Mouse (Mus musculus) spleen, postnatal 10 days (tissue): ENCODE results near the gene Ddit4.
"Not testable (repeated sequence)": the region's sequence is repeated elsewhere in the genome, so short reads cannot be mapped to it uniquely, and the experiment has no call there.

Source experiments
- DNase-seq, 2 experiments: peaks; one replicate each; pipeline ENCODE4 v3.0.0; 2021 to 2022; ENCODE audit warnings: low spot score in 2 of 2

Ddit4 gene

DNA sequence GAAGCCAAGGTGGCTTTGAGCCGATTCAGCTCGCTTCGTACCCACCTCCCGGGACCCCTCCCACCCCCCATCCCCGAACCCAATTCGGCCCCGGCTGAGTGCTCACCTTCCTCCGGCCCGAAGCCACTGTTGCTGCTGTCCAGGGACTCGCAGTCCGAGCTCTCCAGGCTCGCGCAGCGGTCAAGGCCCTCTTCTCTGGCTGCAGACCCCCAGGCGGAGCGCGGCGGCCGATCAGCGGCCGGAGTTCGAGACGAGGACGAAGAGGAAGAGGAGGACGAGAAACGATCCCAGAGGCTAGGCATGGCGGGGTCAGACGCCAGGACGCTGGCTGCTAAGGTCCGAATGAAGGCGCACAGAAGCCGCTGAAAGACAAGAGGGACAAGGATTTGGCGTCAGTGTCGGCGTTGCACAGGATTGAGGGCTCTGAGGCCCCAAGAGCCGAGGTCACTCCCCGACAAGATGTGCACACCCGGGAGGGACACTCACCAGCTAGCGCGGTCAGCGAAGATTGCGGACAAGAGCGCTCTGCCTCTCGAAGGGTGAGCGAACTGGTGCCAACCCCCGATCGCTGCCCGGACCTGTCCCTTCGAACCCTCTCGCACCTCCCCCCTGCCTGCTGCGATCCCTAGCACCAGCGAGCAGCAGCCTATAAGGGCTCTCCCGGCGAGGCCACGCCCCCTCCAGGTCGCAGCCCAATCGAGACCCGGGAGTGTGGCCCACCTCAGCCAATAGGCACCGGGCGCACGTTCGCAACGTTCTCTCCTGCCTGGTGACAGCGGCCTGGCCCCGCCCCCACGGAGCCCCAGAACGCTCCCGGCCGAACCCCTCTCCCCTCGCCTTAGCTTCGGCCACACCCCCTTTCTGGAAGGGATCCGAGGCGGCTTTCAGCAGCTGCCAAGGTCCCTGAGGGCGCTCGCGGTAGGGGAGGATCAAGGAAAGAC, at the start of gene Ddit4:
Gene Ddit4 (minus strand): TSS at position 624 of the 941 bp plus-strand sequence.
- peak; percentile 97 to 99 for DNase-seq

DNA sequence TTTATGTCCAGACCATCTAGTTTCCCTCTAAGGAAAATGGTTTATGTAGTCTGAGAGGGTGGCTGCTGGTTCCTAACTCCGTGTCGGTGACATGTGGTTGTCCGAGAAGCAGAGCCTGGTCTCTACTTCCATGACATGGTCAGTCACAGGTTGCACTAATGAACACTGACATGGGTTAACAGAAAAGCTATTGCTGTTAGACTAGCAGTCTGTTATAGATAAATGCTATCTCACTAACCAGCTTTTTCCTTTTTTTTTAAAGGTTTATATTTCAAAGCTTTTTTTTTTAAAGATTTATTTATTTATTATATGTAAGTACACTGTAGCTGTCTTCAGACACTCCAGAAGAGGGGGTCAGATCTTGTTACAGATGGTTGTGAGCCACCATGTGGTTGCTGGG, 47.4 kb upstream of the Ddit4 start:
- no peak for DNase-seq

DNA sequence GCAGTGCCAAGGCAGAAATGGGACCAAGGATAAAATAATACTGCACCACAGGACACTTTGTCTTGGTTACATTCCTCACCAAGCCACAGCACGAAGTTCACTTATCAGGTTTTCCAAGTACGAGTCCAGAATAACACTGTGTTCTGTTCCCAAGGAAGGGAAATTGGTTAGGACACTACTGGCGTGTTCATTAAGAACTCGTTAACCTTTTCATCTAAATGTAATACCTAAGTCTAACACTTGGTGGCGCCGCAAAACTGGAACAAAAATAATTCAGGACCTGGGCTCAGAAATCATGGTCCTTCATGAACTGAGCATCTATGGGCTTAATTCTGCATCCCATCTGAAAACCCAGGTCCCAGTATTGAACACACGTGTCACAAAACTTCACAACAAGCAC, 46.0 kb upstream of the Ddit4 start:
- peak; percentile 64 to 65 for DNase-seq

DNA sequence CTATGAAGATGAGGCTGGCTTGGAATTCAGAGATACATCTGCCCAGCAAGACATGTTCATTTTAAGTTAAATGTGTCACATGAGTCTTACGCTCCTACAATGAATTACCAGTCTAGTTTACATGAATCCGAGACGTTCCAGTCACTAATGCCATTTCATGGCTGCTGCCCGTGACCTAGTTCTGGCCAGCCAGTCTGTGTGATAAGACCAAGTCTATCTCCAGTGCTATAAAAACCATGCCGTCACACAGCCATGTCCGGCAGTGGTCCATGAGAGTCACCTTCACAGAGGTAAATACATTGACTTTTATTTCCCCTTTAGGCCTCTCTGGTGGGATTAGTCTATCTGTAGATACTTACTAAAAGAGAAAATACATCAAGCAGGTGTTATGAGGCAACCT, 44.3 kb upstream of the Ddit4 start:
- no peak for DNase-seq

DNA sequence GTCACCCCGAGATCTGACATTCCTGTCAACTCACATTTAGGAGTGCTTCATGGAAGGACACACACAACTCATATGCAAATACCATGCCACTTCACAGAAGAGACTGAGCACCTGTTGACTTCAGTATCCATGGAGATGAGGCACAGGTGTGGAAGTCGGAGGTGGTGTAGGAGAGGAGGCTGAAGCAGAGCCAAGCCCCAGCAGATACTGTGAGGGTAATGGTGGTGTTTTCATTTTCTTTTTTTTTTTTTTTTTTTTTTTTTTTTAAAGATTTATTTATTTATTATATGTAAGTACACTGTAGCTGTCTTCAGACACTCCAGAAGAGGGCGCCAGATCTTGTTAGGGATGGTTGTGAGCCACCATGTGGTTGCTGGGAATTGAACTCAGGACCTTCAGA, 42.2 kb upstream of the Ddit4 start:
- DNase-seq: not testable (repeated sequence)

DNA sequence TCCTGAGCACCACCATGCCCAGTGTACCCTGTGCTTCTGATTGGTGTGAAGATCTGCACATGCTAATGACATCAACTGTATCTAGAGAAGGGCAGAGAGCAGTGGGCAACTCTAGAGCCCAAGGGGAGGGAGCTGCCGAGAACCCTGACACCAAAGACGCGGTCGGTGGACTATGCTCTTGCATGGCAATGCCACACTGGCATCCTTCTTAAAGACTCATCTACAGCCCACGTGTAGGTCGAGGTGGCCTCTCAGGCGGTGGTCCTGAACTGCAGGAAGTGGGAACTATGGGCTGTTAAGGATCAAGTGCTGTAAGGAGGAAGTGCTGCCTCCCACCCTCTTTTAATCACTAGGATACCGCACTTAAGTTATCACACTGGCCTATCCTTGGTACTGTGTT, 40.4 kb upstream of the Ddit4 start:
- no peak for DNase-seq

DNA sequence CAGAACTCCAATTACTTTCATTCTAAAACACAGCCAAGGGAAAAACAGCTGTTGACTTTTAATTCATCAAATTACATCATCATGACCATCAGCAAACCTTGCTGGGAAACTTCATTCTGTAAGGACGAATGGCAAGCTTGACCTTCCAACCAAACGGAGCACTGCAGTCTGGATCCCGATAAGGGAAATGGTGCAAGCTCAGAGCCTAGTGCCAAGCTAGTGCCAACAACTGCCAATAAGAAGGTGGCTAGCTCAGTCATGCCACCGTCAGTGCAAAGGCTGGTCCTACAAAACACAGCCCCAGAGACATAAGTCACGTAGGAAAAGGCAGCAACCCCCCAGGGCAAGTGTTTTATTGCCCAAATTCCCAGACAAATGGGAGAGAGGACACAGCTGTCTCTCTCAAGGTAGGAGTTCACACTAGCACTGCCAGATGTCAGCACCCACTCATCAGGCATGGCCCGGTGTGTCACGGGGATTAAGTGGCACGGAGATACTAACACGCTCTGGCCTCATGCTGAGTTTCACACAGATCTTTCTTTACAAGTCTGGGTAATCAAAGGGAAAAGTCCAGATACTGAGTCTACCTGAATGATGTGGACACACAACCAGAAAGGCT, 39.7 kb upstream of the Ddit4 start:
- no peak for DNase-seq

DNA sequence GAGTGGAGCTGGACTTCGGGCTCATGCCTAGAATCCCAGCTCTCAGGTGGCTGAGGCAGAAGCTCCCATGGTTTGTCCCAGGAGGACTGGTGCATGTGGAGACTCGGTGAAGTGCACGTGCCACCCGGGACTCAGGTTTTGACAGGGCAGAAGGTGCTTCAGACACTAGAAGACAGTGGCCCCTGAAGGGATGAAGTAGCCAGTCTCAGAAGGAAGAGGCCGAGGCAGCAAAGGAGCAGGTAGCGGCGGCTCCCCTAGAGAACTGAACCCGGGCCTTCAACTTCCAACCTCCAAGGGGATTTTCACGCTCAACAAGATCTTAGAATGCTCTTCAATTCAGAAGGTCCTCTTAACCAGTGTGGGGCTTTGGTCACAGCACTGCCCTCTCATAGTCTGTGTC, 38.8 kb upstream of the Ddit4 start:
- no peak for DNase-seq

DNA sequence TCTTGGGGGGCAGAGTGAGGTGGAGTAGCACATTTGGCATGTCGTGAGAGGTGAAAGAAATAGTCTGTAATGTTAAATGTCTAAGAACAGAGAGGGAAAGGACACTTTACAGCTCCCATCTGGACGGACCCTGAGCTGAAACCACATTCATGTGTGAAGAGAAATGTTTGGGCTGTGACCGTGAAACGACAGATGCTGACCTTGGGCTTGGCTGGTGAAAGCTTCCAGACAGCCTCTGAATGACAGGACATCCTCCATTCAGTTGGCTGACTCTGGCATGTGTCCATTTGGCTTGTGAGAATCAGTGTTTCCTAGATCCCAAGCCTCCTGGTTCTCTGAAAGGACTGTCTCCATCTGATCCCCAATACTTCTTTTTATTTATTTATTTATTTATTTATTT, 36.4 kb upstream of the Ddit4 start:
- DNase-seq: no peak

DNA sequence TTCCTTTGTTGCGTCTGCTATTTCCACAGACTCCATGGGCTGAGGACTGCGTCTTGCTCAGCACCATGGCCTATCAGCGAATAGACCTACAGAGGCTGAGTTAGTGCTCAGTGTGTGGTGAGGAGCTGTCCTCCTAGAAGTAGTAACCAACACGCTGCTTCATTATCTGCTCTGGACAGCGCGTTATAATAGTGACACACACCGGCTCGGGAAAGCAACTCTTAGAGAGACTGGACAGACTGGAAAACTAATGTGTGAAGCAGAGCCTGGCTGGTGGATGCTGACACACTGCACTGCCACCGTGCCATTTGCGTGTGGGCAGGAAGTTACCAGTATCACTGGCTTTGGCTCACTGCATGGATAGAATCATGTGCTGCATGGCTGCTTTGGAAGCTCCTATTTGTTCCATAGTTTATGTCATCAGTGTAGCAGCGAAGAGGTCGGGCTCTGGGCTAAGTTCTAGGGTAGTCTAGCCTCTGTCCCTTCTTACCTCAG, 30.8 kb upstream of the Ddit4 start:
- no peak for DNase-seq

DNA sequence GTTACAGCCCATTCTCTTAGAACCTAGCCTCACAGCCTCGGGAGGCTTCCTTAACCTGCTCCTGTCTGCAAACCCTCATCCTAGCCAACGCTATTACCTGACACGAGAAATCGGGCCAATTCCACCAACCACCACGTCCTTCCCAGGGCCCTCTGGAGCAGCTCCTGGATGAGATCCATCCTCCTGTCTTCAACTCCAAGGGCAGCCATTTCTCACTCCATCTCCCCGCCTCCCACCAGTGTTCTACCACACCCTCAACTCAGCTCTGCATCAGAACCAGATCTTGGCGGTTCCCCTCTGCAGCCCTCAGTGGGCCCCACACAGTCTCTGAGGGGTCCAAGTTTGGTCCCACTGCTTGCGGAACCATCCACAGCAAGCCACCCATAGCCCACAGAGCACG, 30.2 kb upstream of the Ddit4 start:
- no peak for DNase-seq

DNA sequence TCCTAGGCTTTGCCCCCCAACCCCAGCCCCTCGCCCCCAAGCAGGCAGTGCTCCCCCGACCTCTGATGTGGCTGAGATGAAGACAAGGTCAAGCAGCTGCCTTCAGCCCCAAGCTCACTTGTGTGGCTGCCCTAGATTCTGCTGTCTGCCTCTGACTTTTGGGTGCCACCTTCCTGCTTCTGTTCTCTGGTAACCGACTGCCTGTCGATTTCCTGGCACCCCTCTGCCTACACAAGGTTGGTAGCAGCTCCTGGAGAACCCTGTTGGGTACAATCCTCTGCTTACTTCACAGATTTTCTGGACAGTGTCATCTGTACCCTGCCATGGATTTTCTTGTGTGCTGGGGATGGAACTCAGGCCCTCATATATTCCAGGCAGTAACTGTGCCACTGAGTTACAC, 29.7 kb upstream of the Ddit4 start:
- DNase-seq: no peak

DNA sequence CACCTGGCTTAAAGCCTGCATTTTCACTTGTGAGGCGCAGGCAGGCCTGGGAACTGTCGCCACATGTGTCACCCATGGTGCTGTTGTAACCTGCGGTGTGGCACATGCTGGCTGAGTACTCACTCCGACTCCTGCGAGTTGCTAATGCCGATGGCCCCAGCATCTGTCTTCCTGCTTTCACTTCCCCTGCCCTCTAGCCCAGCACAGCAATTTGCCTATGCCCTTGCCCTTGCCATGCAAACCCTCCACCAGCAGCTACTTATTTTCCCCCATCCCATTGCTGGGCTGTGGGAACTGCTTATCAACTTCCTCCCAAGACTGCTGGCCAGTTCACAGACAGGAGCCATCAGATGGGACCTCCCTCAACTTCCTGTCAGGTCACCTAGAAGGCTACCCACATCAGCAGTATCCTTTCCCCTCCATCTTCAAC, 29.2 kb upstream of the Ddit4 start:
- DNase-seq: peak in 1 of 2 experiments; percentile 74

DNA sequence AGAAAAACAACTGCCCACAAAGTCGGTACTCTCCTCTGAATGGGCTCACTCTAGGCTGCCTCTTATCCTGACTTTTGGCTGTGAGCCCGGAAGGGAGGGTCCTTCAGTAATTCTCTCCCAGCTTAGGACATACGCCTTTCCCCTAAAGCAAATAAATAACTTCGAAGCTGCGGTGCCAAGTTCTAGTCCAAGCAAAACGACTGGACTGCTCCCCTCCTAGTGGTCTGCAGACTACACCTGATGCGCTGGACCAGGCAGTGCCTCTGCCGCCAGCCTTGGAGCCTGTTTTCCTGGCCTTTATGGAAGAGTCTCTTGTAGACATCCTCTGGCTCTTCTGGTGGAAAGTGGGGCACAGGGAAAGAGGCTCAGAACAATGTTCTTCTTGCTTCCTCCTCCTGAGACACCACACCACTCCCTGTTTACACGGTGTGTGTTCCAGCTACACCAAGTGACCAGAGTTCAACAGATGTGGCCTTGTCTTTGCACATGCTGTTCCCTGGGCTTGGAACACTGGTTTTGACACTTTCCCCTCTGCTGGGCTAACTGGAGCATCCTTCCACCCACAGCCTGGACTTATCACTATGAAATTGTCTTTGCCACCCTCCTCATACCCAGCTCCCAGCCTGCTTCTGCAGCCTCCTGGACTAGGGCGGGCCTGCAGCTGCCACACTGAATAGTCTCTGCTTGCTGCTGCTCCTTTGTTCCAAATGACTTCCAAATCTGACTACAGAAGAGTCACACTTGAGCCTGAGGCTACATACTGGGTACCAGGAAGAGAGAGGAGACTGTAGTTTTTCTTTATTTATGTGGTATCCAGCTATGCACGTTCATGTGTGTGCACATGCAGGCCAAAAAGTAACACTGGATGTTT, 27.5 kb upstream of the Ddit4 start:
- DNase-seq: peak in 1 of 2 experiments; percentile 65

DNA sequence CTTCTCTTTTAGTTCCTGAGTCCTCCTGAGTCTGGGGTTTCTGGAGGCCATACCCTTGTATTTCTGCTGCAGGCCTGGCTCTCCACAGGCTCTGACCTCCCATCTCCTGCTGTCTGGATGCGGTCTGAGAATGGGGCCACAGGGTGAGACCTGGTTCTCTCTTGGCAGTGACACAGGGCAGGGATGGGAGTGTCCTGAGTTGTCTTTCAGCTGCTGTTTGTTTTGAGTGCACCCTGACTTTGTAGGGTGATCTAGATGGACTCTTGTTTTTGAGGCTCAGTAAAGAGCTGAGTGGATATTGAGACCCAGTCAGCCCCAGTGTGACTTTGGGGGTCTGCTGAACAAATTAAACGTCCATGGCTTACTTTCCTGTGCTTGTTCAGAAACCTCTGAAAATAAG, 26.8 kb upstream of the Ddit4 start:
- no peak for DNase-seq

DNA sequence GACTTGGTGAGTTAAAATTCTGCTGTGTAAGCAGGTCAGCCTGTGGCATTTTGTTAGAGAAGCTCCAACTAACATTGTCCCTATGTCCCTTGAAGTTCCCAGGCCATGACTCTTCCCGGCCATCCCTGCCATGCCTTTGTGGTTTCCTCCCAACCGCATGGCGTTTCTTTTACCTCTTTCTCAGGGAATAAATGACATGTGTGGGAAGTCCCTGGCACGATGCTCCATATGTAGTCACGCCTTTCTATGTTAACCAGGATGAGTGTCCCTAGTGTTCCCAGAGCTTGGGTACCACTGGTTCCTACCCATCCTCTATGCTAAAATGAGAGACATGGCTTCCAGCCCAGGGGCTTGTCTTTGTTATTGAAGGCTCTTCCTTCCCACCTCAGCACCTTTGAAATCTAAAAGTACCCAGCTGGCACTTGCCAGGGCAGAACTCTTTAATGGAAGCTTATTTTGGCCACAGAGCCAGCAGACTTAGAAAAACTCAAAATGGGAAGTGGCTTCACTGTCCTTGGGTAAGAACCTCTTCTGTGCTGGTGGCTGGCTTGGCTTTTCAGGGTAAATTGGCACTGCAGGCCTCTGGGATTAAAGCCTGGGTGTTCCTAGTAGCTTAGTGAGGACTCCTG, 26.2 kb upstream of the Ddit4 start:
- DNase-seq: no peak

DNA sequence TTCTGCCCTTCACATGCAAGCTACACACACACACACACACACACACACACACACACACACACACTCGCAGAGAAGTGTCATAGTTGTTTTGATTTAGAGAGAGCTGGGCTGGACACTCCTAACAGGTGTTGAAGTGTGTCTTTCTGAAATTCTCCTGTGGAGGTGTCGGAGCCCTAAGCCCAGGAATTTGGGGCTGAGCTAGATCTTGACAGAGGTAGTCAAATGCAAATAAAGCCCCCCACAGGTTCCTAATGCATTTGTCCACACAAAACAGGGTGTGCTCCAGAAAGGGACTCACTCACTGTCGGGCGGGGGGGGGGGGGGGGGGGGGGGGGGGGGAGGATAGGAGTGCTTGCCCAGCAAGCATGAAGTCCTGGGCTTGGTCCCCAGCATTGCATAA, 25.5 kb upstream of the Ddit4 start:
- DNase-seq: no peak

DNA sequence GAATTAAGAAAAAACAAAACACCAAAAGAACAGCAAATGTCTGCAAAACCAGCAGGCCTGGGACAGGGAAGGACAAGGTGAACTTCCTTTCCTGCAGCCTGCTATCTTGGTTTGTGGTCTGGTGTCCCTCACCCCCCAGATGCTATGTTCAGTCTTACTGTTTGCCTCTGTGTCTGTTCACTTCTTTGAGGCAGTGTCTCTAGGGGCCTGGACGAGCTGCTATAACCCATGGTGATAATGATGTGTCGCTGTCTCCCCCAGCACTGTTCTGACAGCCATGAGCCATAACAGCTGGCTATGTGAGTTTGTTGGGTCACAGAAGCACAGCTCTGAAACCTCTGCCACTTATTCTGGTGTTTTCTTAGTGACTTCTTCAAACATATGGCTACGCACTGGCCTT, 23.2 kb upstream of the Ddit4 start:
- DNase-seq: peak in 1 of 2 experiments; percentile 41

DNA sequence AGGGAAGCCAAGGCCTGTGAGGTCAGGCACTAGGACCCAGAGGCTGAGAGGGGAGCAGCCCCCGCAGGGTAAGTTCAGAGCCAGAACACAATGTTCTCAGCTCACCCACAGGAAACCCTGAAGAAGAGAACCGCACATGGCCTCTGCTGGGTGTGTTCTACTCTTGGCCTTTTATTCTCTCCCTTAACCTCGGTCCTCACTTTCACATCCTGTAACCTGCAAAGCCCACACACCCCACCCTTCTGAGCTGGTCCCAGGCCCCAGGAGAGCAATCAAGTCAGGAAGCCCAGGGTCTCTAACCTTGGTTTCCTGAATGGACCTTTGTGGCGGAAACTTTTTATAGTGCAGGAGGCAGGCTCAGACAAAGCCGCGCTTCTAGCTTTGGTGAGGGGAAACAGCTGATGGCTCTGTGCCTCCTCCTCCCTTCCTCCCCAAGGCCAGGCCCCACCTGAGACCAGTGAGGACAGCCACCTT, 22.6 kb upstream of the Ddit4 start:
- DNase-seq: peak in 1 of 2 experiments; percentile 68

DNA sequence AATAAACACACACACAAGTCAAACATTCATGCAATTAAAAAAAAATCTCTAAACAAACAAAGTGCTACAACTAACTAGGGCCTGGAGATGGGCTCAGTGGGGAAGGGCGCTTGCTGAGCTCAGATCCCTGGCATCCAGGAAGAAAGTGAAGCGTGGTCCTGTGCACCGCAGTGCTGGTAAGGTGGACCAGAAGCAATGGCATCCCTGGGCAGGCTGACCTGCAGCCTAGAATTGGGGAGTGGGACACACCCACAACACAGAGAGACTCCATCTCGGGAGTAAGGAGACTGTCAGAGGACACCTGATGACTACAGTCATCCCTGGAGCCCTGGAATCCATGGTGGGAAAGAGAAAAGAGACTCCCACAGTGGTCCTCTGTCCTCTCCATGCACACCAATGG, 21.8 kb upstream of the Ddit4 start:
- DNase-seq: no peak

DNA sequence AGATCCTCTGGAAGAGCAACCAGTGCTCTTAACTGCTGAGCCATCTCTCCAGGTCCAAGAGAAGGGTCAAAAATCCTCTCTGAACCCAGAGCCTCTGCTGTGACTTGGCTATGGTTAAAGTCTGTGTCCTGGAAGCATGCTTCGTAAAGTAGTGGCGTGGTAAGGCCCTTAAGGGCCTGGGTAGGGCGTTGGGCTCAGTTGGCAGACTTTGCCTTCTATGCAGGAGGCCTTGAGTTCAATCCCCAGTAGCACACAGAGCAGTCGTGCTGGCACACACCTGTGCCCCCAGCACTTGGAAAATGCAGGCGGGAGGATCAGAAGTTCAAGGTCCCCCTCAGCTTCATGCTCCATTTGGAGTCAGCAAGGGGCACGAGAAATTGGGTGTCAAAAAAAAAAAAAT, 21.4 kb upstream of the Ddit4 start:
- DNase-seq: no peak
